Mouse (Mus musculus): ENCODE data around the gene Btbd3.
A peak's percentile ranks its signal among the peaks of the same experiment; 100 is the strongest.

The Btbd3 gene

DNA sequence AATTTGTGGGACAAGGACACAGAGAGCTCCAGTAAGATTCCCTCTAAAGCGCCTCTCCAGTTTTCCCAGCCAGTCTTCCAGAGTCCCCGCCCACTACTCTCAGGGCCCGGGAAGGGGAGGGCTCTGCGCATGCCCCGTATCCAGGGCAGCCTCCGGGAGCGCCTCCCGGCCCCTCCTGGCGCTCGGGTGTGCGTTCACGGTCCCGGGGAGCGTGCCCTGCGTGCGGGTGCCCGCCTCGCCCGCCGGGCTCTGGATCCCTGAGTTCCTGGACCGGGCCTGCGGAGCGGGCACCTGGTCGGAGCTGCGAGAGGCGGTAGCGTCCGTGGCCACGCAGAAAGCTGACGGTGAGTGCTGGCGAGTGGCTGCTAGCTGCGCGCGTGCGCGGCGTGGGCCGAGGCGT lies at the start of gene Btbd3:
Gene Btbd3 (plus strand): TSS at position 155 of the 400 bp plus-strand sequence.
- no peak for DNase-seq (ENCODE audit: low read depth)

DNA sequence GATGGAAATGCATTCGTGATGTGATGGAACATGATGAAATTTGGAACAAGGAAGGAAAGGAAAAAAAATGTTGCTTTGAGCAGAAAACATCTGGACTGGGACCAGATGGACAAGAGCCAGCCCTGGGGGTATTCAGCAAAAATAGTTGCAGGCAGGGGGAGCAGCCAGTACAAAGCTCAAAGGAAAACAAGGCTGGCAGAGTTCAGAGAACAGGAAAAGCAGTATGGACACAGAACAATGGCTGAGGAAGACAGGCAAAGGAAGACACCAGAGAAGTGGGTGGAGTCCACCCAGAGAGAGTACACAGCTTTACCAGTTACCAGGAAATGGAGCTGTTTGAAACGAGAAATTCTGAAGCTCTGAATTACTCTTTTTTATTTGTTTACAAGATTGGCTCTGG lies 40.8 kb upstream of the Btbd3 start:
- no peak for DNase-seq (ENCODE audit: low read depth)

DNA sequence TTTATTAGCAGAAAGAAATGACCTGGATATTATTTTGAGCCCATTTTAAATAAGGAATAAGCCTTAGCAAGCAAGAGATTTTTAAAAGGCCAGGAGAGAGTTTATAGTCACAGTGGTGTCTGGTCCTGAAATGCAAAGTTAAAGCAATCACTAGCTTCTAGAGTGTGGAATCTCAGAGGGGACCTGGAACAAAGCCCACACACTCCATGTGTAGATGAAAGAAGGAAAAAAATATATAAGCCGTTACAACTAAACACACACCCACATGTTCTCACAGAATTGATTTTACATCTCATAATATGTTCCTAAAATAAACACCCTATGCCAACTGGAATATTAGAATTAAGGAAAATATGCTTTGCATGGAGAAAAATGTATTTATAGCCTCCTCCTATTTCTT lies 36.1 kb upstream of the Btbd3 start:
- no peak for DNase-seq (ENCODE audit: low read depth)

DNA sequence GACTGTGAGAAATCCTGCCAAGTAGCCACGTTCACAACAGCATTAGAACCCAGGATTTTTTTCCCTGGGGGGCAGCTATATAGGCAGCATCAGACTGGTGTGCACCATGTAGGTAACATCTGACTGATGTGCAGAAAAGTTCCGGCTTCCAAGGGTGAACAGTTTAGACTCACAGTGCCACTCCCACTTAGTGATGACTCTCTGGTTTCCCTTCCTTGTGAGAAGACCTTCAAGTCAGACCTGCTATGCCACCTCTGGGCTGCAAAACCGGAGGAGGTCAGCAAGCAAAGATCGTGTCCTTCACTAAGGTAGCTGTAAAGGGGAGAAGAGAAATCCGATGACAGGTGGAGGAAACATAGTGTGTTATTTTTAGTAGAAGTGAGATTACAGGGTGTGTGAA lies 24.1 kb upstream of the Btbd3 start:
- DNase-seq (ENCODE audit: low read depth), result no peak

DNA sequence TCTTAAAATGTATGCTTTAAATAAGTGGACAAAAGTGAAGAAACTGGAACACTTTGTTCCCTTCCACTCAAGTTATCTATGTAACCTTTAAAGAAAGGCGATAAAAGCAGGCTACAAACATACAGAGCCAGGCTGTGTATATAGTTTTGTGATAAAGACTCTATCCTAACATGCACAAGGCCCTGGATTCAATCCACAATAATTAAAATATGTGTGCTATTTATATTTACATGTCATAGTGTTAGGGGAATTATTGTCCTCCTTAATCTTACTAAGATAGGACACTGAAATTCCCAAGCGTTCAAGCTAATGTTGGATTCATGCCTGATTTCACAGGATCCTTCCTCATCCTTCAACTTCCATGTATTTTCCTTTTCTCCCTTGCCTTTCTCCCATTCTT lies 20.2 kb upstream of the Btbd3 start:
- DNase-seq (ENCODE audit: low read depth), result no peak

DNA sequence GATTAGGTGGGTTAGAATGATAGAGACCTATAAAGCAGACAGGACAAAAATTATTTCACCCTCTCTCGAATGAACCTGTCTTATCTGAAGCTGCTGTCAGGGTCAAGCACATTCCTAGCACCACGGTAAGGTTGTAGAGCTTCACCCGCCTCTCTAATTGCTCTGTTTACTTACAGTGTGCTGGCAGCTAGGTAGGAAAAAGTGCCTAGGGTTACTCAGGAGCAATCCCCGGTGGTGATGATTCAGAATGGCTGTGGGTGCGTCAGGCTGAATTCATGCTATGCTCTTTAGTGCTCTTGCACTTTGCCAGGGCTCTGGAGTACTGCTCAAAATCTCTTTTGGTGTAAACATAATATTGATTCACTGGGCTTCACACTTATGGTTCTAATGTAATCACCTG lies 13.9 kb upstream of the Btbd3 start:
- no peak for DNase-seq (ENCODE audit: low read depth)

DNA sequence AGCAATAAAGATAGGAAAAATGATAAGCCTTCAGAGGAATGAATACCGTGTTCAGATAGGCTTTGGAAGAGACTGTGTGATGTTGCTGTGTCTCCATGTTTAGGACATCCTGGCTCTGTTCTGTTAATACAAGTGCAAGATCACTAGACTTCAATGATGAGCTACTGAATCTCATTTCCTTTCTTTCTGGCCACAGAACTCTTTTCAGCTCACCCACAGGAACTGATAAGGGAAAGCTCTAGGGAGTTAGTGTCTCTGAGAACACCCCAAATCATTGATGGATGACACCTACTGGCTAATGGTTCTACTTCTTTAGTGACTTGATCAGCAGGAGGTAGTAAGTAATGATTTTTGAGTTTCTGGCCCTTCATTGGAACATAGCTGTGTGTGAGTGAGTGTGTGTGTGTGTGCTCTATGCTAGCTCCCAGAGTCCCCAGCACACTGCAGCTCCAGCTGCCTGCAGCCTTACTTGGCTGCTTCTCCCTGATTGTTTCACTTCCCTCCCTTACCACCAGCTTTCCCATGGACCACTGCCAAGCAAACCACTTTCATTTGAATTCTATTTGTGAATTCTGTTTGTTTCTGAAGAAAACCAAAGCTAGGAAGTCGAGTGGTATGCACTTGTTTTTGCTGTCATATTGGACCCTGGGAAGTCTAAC lies 10.6 kb upstream of the Btbd3 start:
- DNase-seq (ENCODE audit: low read depth), result no peak

DNA sequence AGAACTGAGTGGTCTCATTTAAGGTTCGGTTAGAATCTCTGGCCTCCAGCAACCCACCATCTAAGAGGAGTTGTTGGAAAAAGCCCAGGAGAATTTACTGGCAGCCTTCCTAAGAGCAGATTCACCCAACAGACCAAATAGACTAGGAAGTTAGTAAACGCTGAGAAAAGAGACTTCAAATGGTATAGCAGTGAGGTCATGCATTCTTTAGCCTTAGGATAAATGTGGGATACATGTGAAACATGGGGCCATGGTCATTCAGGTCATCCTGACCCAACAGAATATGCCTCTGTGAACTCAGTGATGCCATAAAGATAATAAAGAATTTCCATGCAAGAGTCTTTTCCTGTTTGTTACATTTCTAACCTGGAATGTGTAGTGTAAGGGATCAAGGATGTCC lies 8.4 kb upstream of the Btbd3 start:
- DNase-seq (ENCODE audit: low read depth), result no peak

DNA sequence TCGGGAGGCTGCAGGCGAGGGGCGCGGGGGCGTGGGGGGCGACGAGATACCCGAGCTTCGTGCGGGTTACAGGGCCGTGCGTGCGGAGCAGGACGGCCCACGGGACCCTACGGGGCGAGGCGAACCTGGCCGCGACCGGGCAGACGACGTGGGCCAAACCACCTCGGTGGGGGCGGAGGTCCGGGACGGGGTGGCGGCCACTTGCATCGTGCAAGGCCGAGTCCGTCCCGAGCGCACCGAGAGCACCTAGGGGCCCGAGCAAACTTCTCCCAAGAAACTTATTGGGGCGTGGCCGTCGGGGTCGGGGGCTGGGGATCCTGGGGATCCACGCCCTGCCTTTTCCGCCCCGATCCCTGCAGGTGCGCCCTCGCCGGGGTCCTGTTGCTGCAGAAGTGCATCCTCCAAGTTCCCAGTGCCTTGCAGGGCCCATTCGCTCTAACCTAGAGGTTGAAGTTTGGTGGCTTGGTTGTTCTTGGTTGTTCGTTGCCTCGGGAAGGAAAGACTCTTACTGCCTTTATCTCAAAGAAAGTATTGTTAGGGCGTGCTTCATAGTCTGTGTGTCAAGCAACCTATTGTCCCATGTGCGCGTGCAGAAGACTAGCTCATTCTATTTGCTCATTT lies 596 bp downstream of the Btbd3 start:
- no peak for DNase-seq (ENCODE audit: low read depth)

DNA sequence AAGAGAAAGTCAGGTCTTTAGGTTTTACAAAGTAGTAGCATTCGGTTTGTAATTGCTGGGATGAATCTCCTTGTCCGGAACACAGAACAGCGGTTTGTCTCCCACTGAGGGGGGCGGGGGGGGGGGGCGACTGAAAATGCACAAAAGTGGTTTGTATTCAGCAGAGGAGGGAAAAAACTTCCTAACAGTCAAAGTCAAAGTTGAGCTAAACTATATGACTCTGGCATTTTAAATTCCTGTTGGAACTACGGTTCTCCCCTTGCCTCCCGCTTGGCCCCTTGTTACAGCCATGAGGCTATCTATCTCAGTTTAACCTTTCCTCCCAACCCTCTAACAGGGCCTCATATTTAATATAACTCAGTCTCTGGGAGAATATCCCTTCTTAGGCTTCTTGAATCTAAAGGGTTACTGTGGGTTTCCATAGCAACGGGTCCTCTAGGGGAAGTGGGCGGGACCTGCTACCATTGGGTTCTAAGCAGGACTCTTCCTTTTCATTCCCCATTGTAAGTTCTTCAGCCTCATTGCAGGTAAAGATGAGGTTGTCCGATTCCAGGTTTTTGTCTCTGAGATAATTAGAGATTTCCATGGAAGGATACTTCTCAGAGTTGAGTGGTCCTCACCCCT lies 1.4 kb downstream of the Btbd3 start:
- peak; percentile 4 for DNase-seq (ENCODE audit: low read depth)

DNA sequence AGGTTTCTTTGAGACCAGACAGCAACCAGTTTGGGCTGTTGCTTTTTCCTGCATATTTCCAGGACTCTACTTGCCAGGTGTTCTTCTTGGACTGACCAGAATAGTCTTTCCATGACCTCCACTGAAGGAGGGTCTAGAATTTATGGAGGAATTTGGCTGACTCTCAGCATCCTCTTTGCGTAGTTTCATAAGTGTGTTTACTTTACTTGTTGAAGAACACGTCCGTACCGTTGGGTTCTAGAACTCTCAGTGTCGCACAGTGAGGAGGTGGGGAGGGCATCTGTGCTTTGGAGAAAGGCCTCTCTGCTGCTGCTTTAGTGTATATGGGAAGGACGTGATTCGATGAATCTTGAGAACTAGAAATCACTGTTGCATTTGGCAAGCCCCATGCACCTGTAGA lies 4.8 kb downstream of the Btbd3 start:
- no peak for DNase-seq (ENCODE audit: low read depth)

DNA sequence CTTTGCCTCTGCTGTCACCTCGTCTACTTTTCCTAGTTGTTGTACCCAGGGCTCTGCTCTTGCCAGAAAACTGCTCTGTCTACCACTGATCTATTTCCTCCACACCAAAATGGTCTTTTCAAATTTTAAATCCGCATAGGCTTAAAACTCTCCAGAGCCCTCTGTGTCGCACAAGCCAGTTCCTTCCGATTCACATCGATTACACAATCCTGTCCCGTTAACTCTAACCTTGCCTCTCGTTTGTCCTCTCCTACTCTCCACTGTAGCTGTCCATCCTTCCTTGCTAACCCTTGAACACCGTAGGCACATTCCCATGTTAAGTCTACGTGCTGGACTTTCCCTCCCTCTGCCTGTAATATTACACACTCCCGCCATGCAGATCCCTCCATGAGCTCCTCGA lies 6.5 kb downstream of the Btbd3 start:
- DNase-seq (ENCODE audit: low read depth), result no peak

DNA sequence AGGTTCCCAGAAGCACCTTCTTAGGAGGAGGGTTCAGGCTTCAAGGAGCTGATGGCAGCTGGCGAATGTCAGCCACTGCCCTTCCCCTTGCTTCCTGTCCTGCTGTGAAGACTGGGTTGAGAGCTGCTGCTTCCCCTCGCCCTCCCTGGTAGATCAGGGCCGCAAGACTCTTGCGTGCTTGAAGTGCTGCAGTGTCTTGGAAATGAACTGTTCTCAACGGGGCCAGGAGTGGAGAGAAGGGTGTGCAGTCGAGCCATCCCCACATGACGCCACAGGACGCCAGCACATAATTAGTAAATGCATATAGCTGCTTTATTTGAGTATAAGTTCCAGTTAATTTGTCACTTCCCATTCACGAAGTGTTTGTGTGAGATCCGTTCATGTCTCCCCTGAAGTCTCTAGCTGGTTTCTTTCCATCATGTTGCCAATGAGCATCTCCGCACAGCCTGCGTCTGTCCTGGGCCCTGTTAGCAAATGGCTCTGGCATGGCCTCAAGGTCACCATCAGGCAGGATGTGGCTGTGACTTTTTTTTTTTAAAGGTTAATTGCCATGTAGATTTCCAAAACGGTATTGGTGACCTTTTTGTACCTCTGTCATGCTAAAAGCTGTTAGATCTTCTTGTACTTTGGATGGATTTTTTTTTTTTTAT lies 9.1 kb downstream of the Btbd3 start:
- DNase-seq (ENCODE audit: low read depth), result no peak

DNA sequence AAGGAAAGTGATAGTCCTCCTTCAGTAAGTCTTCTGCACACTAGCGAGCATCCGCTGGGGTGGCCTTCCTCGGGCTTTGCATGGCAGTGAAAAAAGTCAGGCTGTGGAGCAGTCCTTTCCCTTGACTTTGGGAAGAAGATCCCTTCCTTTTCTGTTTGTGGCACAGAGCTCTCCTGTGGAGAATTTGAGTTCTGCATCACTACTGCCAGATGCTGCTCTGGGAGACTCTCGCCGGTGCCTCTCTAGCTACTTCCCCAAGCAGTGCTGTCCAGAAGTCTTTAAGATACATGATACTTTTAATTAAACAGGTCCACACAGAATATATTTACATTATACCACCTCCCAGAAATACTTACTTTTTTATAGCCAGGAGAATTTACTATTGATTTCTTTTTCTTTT lies 10.3 kb downstream of the Btbd3 start:
- no peak for DNase-seq (ENCODE audit: low read depth)

DNA sequence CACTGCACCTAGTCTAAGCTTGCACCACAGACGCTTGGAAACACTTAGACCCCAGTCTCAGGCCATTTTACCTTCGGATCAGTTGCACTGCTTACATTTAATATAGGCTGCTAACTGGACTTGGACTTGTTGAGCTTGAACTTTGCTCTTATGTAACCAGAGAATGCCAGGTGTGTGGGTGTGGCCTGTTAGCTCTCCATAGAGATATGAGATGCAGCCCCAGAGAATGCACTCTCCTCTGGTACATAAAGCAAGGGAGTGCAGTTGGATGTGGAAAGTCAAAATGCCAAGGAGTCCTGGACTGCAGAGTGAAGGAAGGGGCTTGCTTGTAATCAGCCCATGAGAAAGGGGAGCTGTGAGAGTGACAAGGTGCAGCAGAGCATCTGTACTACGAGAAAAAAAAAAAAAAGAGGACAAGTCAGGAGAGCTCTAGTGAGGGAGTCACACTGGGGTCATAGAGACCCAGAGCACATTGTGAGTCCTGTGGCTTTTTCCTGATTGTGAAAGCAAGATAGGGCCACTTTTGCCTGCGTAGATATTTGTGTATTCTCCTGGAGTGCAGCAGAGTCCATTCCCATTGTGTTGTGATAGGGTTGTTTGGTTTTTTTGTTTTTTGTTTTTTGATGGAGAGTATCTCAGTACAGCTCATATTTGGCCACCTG lies 11.6 kb downstream of the Btbd3 start:
- DNase-seq (ENCODE audit: low read depth), result no peak

DNA sequence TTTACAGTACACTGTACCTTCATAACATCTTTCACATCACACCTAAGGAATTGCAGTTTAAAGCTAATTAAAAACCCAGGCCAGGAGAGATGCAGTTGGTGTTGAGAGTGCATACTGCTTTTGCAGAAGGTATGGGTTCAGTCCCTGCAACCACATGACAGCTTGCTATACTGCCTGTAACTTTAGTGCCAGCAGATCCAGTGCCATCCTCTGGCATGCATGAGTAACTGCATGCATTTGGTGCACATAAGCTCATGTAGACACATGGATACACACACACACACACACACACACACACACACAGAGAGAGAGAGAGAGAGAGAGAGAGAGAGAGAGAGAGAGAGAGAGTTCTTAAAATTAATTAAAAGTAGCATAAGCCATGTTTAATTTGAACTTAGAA lies 13.0 kb downstream of the Btbd3 start:
- no peak for DNase-seq (ENCODE audit: low read depth)

DNA sequence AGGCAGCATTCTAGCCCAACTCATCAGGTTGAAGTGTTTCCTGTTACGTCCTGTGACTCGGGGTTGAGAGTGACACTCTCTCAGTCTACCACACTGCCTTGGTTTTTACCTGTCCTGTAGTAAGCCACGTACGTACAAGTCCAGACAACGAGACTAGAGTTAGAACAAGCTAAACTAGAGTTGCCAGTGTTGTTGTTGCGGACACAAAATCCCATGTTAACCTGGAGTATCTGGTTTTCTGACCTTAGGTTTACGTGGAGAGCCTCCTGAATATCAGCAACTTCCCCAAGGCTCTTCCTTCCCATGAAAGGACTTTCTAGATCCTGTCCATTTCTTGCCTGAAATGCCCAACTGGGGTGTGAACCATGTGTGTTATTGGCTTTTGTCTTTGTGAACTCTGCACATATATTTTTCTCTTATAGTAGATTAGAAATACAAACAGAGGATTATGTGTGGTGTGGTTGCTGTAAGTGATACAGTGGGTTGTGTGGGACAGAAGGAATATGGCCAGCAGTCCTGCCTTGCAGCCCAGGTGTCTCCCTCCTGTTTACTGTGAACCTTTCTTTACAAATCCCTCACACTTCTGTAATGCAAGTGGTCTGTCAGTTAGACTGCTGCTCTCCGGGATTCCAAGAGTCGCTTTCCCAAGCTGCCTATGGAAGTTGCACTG lies 17.2 kb downstream of the Btbd3 start:
- DNase-seq (ENCODE audit: low read depth), result no peak

DNA sequence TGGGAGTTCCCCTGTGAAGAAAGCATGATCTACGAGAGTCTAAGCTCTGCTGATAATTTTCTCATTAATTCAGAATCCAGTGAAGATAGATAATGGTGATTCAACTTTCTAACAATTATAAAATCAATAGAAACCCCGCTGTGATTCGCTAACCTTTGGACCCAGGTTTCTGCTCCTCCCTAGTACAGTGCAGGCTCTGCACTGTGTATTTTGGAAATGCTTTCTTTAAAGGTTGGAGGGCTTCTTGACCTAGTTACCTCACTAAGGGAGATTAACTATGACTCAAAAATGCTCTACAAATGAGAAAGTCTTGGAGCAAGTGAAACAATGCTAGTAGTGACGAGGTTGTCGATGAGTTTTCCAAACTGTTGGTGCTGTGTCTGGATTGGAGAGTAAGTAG lies 17.7 kb downstream of the Btbd3 start:
- DNase-seq (ENCODE audit: low read depth), result no peak

DNA sequence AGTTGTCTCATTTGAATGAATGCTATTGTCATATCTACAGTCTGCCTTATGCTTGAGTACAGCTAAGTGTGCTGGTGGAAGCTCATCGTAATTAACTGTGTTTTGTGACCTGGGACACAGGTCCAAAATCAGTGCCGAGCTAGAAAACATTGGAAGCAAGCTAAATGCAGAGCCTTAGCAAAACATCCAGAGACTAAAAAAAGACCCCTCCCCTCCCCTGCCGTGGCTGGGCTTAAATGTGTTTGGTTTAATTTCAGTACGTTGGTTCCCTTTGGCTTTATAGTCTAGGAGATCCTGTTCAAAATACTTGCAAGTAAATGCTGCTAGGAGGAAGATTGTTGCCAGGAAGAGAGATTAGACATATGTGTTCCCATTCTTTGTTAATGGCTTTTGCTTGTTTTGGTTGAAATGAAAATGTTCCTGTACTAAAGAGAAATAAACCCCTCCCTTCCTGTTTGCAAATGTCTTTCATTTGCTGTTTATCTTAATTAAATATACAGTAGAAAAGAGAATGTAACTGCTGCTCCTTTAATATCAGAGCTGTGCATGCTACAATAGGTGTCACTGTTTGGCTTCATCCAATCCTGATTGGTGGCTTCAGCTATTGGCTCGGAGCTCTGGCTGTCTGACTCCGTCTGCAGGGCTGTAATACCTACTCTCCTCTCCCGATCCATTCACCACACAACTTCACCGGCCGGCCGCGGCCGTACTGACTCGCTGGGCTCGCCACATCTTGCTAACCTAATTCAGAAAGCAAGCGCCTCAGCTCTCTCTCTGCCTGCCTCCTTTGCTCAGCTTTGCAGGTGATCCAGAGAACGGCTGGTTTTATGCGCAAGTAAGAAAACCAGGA lies 21.7 kb downstream of the Btbd3 start:
- no peak for DNase-seq (ENCODE audit: low read depth)

DNA sequence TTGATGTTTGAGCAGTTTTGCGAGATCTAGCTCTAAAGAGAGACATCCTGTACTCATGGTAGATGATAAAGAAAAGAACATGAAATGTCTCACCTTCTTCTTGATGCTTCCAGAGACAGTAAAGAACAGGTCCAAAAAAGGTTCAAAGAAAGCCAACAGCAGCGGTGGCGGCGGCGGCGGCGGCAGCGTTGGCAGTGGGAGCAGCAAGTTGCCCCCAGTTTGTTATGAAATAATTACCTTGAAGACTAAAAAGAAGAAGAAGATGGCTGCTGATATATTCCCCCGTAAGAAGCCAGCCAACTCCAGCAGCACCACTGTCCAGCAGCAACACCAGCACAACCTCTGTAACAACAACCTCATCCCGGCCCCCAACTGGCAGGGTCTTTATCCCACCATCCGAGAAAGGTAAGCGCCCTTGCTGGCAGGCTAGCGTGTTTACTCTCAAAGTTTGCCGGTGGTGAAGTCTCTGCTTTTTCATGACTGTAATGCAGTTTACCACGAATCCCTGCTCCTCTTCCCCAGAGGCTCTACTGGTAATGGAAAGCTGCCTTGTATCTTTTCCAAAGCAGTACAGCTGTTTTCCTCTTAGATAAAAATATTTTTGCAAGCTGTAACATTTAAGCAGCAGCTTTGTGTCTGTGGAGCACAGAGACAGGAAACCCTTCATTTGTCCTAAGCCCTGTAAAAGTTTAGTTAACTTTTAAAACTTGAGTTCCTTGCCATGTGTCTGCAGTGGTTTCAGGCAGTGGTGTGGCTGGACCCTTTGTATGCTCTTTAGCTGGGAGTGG lies 22.7 kb downstream of the Btbd3 start:
- no peak for DNase-seq (ENCODE audit: low read depth)
